Mouse (Mus musculus): Measurements from ENCODE around the gene Olfr33. TPM values are rescaled to one million over a fixed set of nuclear protein-coding genes. Genes with fewer than 3 reads are reported as not detected.

Gene Olfr33
- polyA plus RNA-seq, 1 experiment from 2014 or later = not detected

DNA sequence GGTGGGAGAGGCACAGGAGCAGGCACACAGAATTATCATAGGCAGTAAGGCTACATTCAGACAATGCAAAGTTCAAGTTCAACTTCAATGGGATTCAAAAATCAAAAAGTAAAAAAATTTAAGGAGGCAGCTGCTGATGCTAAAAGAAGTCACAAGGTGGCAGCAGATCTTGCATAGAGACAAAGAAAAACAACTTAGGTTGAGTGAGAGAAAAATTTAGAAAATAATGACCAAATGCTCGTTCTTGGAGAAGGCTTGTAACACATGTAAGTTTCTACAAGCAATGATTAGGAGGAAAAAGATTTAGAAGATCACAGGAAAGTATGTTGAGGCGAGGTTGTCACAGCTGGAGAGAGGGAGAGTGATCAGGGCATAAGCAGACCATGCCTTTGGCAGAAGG lies 53.5 kb downstream of the Olfr33 start:
- Histone ChIP-seq H3K27me3 (replicated peaks; ENCODE audit: low read depth, poor library complexity, severe bottlenecking) (no peaks in the 10 kb centered on the region), H3K36me3 (replicated peaks) (no peaks in the 10 kb centered on the region), H3K4me3 (no peak overlapping the region), H3K4me1 (no peaks in the 10 kb centered on the region), H3K27ac (replicated peaks) (no peak overlapping the region), H3K9me3 (no peaks in the 10 kb centered on the region)
- no peak for DNase-seq (ENCODE audit: low spot score)
- WGBS = 47% methylated on average over 2 of the region's 2 CpGs

DNA sequence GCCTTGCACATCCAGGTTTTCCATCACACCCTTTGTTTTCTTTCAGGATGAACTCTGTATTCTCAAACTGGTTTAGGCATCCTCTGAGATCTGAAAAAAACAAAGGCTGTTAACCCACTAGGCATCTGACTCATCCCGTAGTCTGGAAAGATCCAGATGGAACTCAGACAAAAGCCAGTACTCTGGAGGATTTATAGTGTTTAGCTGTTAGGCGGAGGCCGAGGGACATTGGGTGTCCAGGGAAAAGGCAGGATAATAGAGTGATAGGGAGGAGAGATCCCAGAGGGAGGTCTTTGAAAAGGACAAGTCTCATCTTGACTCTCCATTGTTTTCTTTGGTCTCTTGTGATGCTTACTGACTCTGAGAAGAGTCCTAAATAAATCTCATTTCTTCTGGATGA lies 54.3 kb downstream of the Olfr33 start, which contains the start of gene Olfr556:
Gene Olfr556 (plus strand): TSS at position 301 of the 400 bp plus-strand sequence.
- Histone ChIP-seq H3K4me3 (no peak within 1 kb of the TSS), H3K36me3 (replicated peaks) (no peaks in the 10 kb centered on the region), H3K27me3 (replicated peaks; ENCODE audit: low read depth, poor library complexity, severe bottlenecking) (no peaks in the 10 kb centered on the region), H3K27ac (replicated peaks) (no peak within 1 kb of the TSS), H3K9me3 (no peaks in the 10 kb centered on the region), H3K4me1 (no peaks in the 10 kb centered on the region)
- DNase-seq (ENCODE audit: low spot score) = no peak
- 63% methylated on average over 3 of the region's 3 CpGs for WGBS

Other genes with a start within 250 kb of the Olfr33 start
- gene Olfr543, start 237.4 kb downstream of the Olfr33 start, polyA plus RNA-seq (2016; fragmentation: Nextera tagmentation; extraction: Ambion mirVana) = 0.55 and 0.58 TPM in 2 replicates
- gene Olfr544, start 230.8 kb downstream of the Olfr33 start, polyA plus RNA-seq (2016; fragmentation: Nextera tagmentation; extraction: Ambion mirVana) = 0.10 and 0.13 TPM in 2 replicates
- gene Olfr545, start 219.5 kb downstream of the Olfr33 start, polyA plus RNA-seq (2016; fragmentation: Nextera tagmentation; extraction: Ambion mirVana) = 0.05 and 0.24 TPM in 2 replicates
- gene Olfr547, start 184.3 kb downstream of the Olfr33 start, polyA plus RNA-seq (2016; fragmentation: Nextera tagmentation; extraction: Ambion mirVana) = not detected in 2 replicates
- not detected in 2 replicates for gene Olfr548-ps1, start 178.2 kb downstream of the Olfr33 start, polyA plus RNA-seq (2016; fragmentation: Nextera tagmentation; extraction: Ambion mirVana)
- not detected in 2 replicates for gene Olfr549, start 169.2 kb downstream of the Olfr33 start, polyA plus RNA-seq (2016; fragmentation: Nextera tagmentation; extraction: Ambion mirVana)
- gene Trim21, start 153.6 kb downstream of the Olfr33 start, polyA plus RNA-seq (2016; fragmentation: Nextera tagmentation; extraction: Ambion mirVana) = 0.24 and 0.54 TPM in 2 replicates
- not detected in 2 replicates for gene Olfr550, start 147.6 kb downstream of the Olfr33 start, polyA plus RNA-seq (2016; fragmentation: Nextera tagmentation; extraction: Ambion mirVana)
- gene Olfr551, start 127.2 kb downstream of the Olfr33 start, polyA plus RNA-seq (2016; fragmentation: Nextera tagmentation; extraction: Ambion mirVana) = not detected in 2 replicates
- gene Olfr552, start 121.3 kb downstream of the Olfr33 start, polyA plus RNA-seq (2016; fragmentation: Nextera tagmentation; extraction: Ambion mirVana) = not detected in 2 replicates
- gene Olfr553, start 100.9 kb downstream of the Olfr33 start, polyA plus RNA-seq (2016; fragmentation: Nextera tagmentation; extraction: Ambion mirVana) = not detected in 2 replicates
- gene Olfr554, start 80.6 kb downstream of the Olfr33 start, polyA plus RNA-seq (2016; fragmentation: Nextera tagmentation; extraction: Ambion mirVana) = not detected in 2 replicates
- gene Olfr555, start 60.2 kb downstream of the Olfr33 start, polyA plus RNA-seq (2016; fragmentation: Nextera tagmentation; extraction: Ambion mirVana) = not detected in 2 replicates
- not detected in 2 replicates for gene Olfr556, start 54.2 kb downstream of the Olfr33 start, polyA plus RNA-seq (2016; fragmentation: Nextera tagmentation; extraction: Ambion mirVana)
- gene Trim68, start 31.7 kb downstream of the Olfr33 start, polyA plus RNA-seq (2016; fragmentation: Nextera tagmentation; extraction: Ambion mirVana) = 10.9 and 13.2 TPM in 2 replicates
- not detected in 2 replicates for gene Olfr557, start 23.2 kb downstream of the Olfr33 start, polyA plus RNA-seq (2016; fragmentation: Nextera tagmentation; extraction: Ambion mirVana)
- 0.09 TPM in 1 of 2 replicates, not detected in the other for gene Olfr558, start 16.9 kb downstream of the Olfr33 start, polyA plus RNA-seq (2016; fragmentation: Nextera tagmentation; extraction: Ambion mirVana)
- gene Olfr559, start 8.4 kb upstream of the Olfr33 start, polyA plus RNA-seq (2016; fragmentation: Nextera tagmentation; extraction: Ambion mirVana) = not detected in 2 replicates
- not detected in 2 replicates for gene Olfr560, start 40.3 kb upstream of the Olfr33 start, polyA plus RNA-seq (2016; fragmentation: Nextera tagmentation; extraction: Ambion mirVana)
- gene Olfr78, start 40.4 kb upstream of the Olfr33 start, polyA plus RNA-seq (2016; fragmentation: Nextera tagmentation; extraction: Ambion mirVana) = not detected in 2 replicates
- not detected in 2 replicates for gene Olfr561, start 52.2 kb upstream of the Olfr33 start, polyA plus RNA-seq (2016; fragmentation: Nextera tagmentation; extraction: Ambion mirVana)
- gene Olfr564, start 84.4 kb upstream of the Olfr33 start, polyA plus RNA-seq (2016; fragmentation: Nextera tagmentation; extraction: Ambion mirVana) = not detected in 2 replicates
- not detected in 2 replicates for gene Olfr566, start 139.7 kb upstream of the Olfr33 start, polyA plus RNA-seq (2016; fragmentation: Nextera tagmentation; extraction: Ambion mirVana)
- not detected in 2 replicates for gene Olfr568, start 158.1 kb upstream of the Olfr33 start, polyA plus RNA-seq (2016; fragmentation: Nextera tagmentation; extraction: Ambion mirVana)
- not detected in 2 replicates for gene Olfr569, start 171.8 kb upstream of the Olfr33 start, polyA plus RNA-seq (2016; fragmentation: Nextera tagmentation; extraction: Ambion mirVana)
- not detected in 2 replicates for gene Olfr570, start 175.5 kb upstream of the Olfr33 start, polyA plus RNA-seq (2016; fragmentation: Nextera tagmentation; extraction: Ambion mirVana)
- 0.07 TPM in 1 of 2 replicates, not detected in the other for gene Olfr571, start 198.5 kb upstream of the Olfr33 start, polyA plus RNA-seq (2016; fragmentation: Nextera tagmentation; extraction: Ambion mirVana)
- not detected in 2 replicates for gene Olfr572, start 205.3 kb upstream of the Olfr33 start, polyA plus RNA-seq (2016; fragmentation: Nextera tagmentation; extraction: Ambion mirVana)
- gene Olfr573-ps1, start 223.5 kb upstream of the Olfr33 start, polyA plus RNA-seq (2016; fragmentation: Nextera tagmentation; extraction: Ambion mirVana) = not detected in 2 replicates
- not detected in 2 replicates for gene Olfr574, start 229.4 kb upstream of the Olfr33 start, polyA plus RNA-seq (2016; fragmentation: Nextera tagmentation; extraction: Ambion mirVana)
- gene Olfr575, start 239.7 kb upstream of the Olfr33 start, polyA plus RNA-seq (2016; fragmentation: Nextera tagmentation; extraction: Ambion mirVana) = not detected in 2 replicates
- not detected in 2 replicates for gene Olfr576, start 243.6 kb upstream of the Olfr33 start, polyA plus RNA-seq (2016; fragmentation: Nextera tagmentation; extraction: Ambion mirVana)

Data from embryonic facial prominence, embryonic 10.5 days (tissue).